10 mouse cellular contexts compared by ENCODE assay signal in genomic region chr12:108307553-108307952, GRCm38 (mm10). TPM values are rescaled to one million over a fixed set of nuclear protein-coding genes. Genes with fewer than 3 reads are reported as not detected.
DNase-seq lines count a peak whose midpoint lies in the region; ATAC-seq and TF ChIP-seq lines count a peak whose summit lies in the region.
"Had no signal": no experiment of that assay in that cellular context is flagged by ENCODE, and none has a peak within 500 bp of the region (broad histone marks: within the 10 kb centered on the region; RNA-seq: fewer than 3 reads in every experiment).

No protein-coding gene starts in this region.

- H3K27me3 ChIP-seq in kidney, adult 2 months (replicated peaks; ENCODE audit: control insufficient read depth, insufficient read depth, low read length) = no peaks in the 10 kb centered on the region
- H3K27me3 ChIP-seq in kidney, embryonic 16.5 days (ENCODE audit: insufficient read depth, low read length) = peaks cover 17% of the 10 kb centered on the region
- no peaks in the 10 kb centered on the region for H3K27me3 ChIP-seq in ES-Bruce4 (ENCODE audit: control insufficient read depth, insufficient read depth, low read length, poor library complexity, severe bottlenecking)
- H3K27me3 ChIP-seq in heart, postnatal 0 days (ENCODE audit: control insufficient read depth, insufficient read depth, low read length) = peaks cover 18% of the 10 kb centered on the region

- WGBS in kidney, adult 2 months = 27% methylated on average over 14 of the region's 14 CpGs
- WGBS in kidney, embryonic 16.5 days = 23% methylated on average over 14 of the region's 14 CpGs
- 20% methylated on average over 14 of the region's 14 CpGs for WGBS in heart, postnatal 0 days
- 30% methylated on average over 14 of the region's 14 CpGs for WGBS in lung, adult 2 months

- TF ChIP-seq POLR2A in kidney, adult 2 months (IDR thresholded peaks at IDR 0.05; ENCODE audit: low read depth, low read length) = no peak
- no peak for TF ChIP-seq POLR2A in ES-Bruce4 (IDR thresholded peaks at IDR 0.05; ENCODE audit: insufficient read depth, low read length)
- no peak for TF ChIP-seq POLR2A in lung, adult 2 months (IDR thresholded peaks at IDR 0.05; ENCODE audit: borderline replicate concordance, extremely low read depth, low read depth, low read length)

- H3K36me3 ChIP-seq in kidney, adult 2 months (ENCODE audit: control insufficient read depth, insufficient read depth, low read length) = no peaks in the 10 kb centered on the region
- H3K36me3 ChIP-seq in kidney, embryonic 16.5 days (ENCODE audit: insufficient read depth, low read length) = no peaks in the 10 kb centered on the region
- H3K36me3 ChIP-seq in ES-Bruce4 (ENCODE audit: control insufficient read depth, insufficient read depth, low read length, poor library complexity, severe bottlenecking) = no peaks in the 10 kb centered on the region
- H3K36me3 ChIP-seq in heart, postnatal 0 days (replicated peaks; ENCODE audit: control insufficient read depth, insufficient read depth, low read length) = no peaks in the 10 kb centered on the region
- H3K36me3 ChIP-seq: neural tube, embryonic 13.5 days had no signal

- H3K4me1 ChIP-seq in kidney, adult 2 months (ENCODE audit: control insufficient read depth, insufficient read depth, low read length) = no peaks in the 10 kb centered on the region
- peaks cover 13% of the 10 kb centered on the region for H3K4me1 ChIP-seq in kidney, embryonic 16.5 days (ENCODE audit: insufficient read depth, low read length)
- no peaks in the 10 kb centered on the region for H3K4me1 ChIP-seq in ES-Bruce4 (ENCODE audit: control insufficient read depth, insufficient read depth, low read length)
- peaks cover 10% of the 10 kb centered on the region; the same call in 1 of the 2 replicates for H3K4me1 ChIP-seq in heart, postnatal 0 days (ENCODE audit: control insufficient read depth, insufficient read depth)
- peaks cover 4% of the 10 kb centered on the region; the same call in 1 of the 2 replicates for H3K4me1 ChIP-seq in lung, adult 2 months (ENCODE audit: control insufficient read depth, insufficient read depth, low read length)

- TF ChIP-seq CTCF in kidney, adult 2 months (conservative IDR thresholded peaks at IDR 0.05; ENCODE audit: insufficient read depth, insufficient read length, low read depth, low read length) = peak; percentile 69
- TF ChIP-seq CTCF in ES-Bruce4 (IDR thresholded peaks at IDR 0.05; ENCODE audit: low read depth, low read length) = peak; percentile 65
- TF ChIP-seq CTCF in heart, postnatal 0 days (IDR thresholded peaks at IDR 0.05; ENCODE audit: low read depth) = peak; percentile 74
- TF ChIP-seq CTCF in lung, adult 2 months (IDR thresholded peaks at IDR 0.05; ENCODE audit: insufficient read depth, low read length) = peak; percentile 64

- no peak for ATAC-seq in kidney, embryonic 16.5 days (ENCODE audit: low FRiP score, low TSS enrichment)
- 0 out of 2 replicates have a peak, but pooled peaks have one; percentile 14 for ATAC-seq in heart, postnatal 0 days (ENCODE audit: insufficient read depth, low read depth)
- no peak for ATAC-seq in erythroblast, adult 5-6 weeks (replicated peaks; ENCODE audit: low FRiP score, poor library complexity, severe bottlenecking)

- H3K4me3 ChIP-seq in kidney, adult 2 months (ENCODE audit: insufficient read depth, low read depth, low read length) = no peak overlapping the region
- H3K4me3 ChIP-seq in kidney, embryonic 16.5 days (ENCODE audit: low read length) = no peak overlapping the region
- no peak overlapping the region for H3K4me3 ChIP-seq in ES-Bruce4 (ENCODE audit: low read depth, low read length)
- H3K4me3 ChIP-seq in heart, postnatal 0 days (ENCODE audit: low read depth, low read length) = no peak overlapping the region
- H3K4me3 ChIP-seq in lung, adult 2 months (replicated peaks; ENCODE audit: extremely low read depth, low read depth, low read length) = no peak overlapping the region
- H3K4me3 ChIP-seq: erythroblast, embryonic 14.5 days had no signal

- H3K9me3 ChIP-seq in kidney, embryonic 16.5 days (ENCODE audit: low read length) = no peaks in the 10 kb centered on the region
- no peaks in the 10 kb centered on the region for H3K9me3 ChIP-seq in ES-Bruce4 (replicated peaks; ENCODE audit: control insufficient read depth, insufficient read depth, low read length, poor library complexity, severe bottlenecking)
- no peaks in the 10 kb centered on the region for H3K9me3 ChIP-seq in heart, postnatal 0 days (replicated peaks; ENCODE audit: control insufficient read depth, low read length)
- H3K9me3 ChIP-seq: neural tube, embryonic 13.5 days had no signal

- no peak for TF ChIP-seq EP300 in ES-Bruce4 (IDR thresholded peaks at IDR 0.05; ENCODE audit: insufficient read depth, low read depth, low read length)
- TF ChIP-seq EP300 in heart, postnatal 0 days (IDR thresholded peaks at IDR 0.05; ENCODE audit: low read depth) = no peak

- DNase-seq in kidney, adult 2 months = peak; percentile 36
- DNase-seq in brain, adult 2 months (ENCODE audit: low read depth, low spot score) = peak; percentile 63
- peak; percentile 35 for DNase-seq in heart, postnatal 0 days (ENCODE audit: low spot score)
- DNase-seq in lung, adult 2 months = peak; percentile 52
- DNase-seq in right cerebral cortex, postnatal 4 days = peak; percentile 68

- no peak overlapping the region for H3K27ac ChIP-seq in kidney, adult 2 months (ENCODE audit: insufficient read depth, low read depth, low read length)
- no peak overlapping the region for H3K27ac ChIP-seq in kidney, embryonic 16.5 days (ENCODE audit: low read length)
- no peak overlapping the region for H3K27ac ChIP-seq in ES-Bruce4 (ENCODE audit: insufficient read depth, low read length)
- H3K27ac ChIP-seq in heart, postnatal 0 days (ENCODE audit: low read depth) = no peak overlapping the region
- H3K27ac ChIP-seq: neural tube, embryonic 13.5 days had no signal

- H3K4me2 ChIP-seq in kidney, embryonic 16.5 days (replicated peaks; ENCODE audit: low read depth, low read length) = no peak overlapping the region
- peak overlapping the region; percentile 29; the same call in 1 of the 2 replicates for H3K4me2 ChIP-seq in heart, postnatal 0 days (ENCODE audit: low read depth, low read length)

- H3K9ac ChIP-seq in kidney, embryonic 16.5 days (replicated peaks; ENCODE audit: low read length) = no peak overlapping the region
- no peak overlapping the region for H3K9ac ChIP-seq in ES-Bruce4 (ENCODE audit: low read depth, poor library complexity, severe bottlenecking)
- no peak overlapping the region for H3K9ac ChIP-seq in heart, postnatal 0 days (replicated peaks; ENCODE audit: low read depth, low read length)
- H3K9ac ChIP-seq: neural tube, embryonic 13.5 days had no signal

RNA-seq across cellular contexts. Expression of gene Hhipl1, which starts 1.5 kb away (rescaled TPM):
- polyA plus RNA-seq in kidney, adult 2 months (2012; rRNA removed) = 0.31 and 0.42 TPM in 2 replicates
- 0.80 and 0.81 TPM in 2 replicates for polyA plus RNA-seq in kidney, embryonic 16.5 days (2015; fragmentation: Nextera tagmentation; extraction: Ambion mirVana)
- 0.82 and 1.1 TPM in 2 replicates for polyA plus RNA-seq in ES-Bruce4 (2011; ENCODE audit: insufficient read depth, insufficient read length, low read depth, missing spikeins)
- 0.70 and 5.0 TPM in 2 replicates for total RNA-seq in heart, postnatal 0 days (2014; rRNA removed; ENCODE audit: low replicate concordance)
- 0.58 and 0.61 TPM in 2 replicates for polyA plus RNA-seq in heart, postnatal 0 days (2015; fragmentation: Nextera tagmentation; extraction: Ambion mirVana)
- 1.3 and 1.8 TPM in 2 replicates for polyA plus RNA-seq in lung, adult 2 months (2012; rRNA removed)
- not detected in 2 replicates for total RNA-seq in erythroblast, adult 5-6 weeks (2015; ENCODE audit: low replicate concordance)
- not detected in 2 replicates for total RNA-seq in erythroblast, adult 5-6 weeks (2017; ENCODE audit: low replicate concordance)
- polyA plus RNA-seq: erythroblast, embryonic 14.5 days had no signal

RNA-seq across cellular contexts. Expression of gene Cyp46a1, which starts 26.6 kb away (rescaled TPM):
- 4.1 and 5.1 TPM in 2 replicates for polyA plus RNA-seq in kidney, adult 2 months (2012; rRNA removed)
- 11.8 and 12.2 TPM in 2 replicates for polyA plus RNA-seq in kidney, embryonic 16.5 days (2015; fragmentation: Nextera tagmentation; extraction: Ambion mirVana)
- 1.0 and 1.6 TPM in 2 replicates for polyA plus RNA-seq in ES-Bruce4 (2011; ENCODE audit: insufficient read depth, insufficient read length, low read depth, missing spikeins)
- total RNA-seq in heart, postnatal 0 days (2014; rRNA removed; ENCODE audit: low replicate concordance) = 1.0 and 3.6 TPM in 2 replicates
- polyA plus RNA-seq in heart, postnatal 0 days (2015; fragmentation: Nextera tagmentation; extraction: Ambion mirVana) = 3.0 and 3.1 TPM in 2 replicates
- 1.6 and 3.0 TPM in 2 replicates for polyA plus RNA-seq in lung, adult 2 months (2012; rRNA removed)
- total RNA-seq in erythroblast, adult 5-6 weeks (2015; ENCODE audit: low replicate concordance) = not detected in 2 replicates
- 0.84 TPM in 1 of 2 replicates, not detected in the other for total RNA-seq in erythroblast, adult 5-6 weeks (2017; ENCODE audit: low replicate concordance)
- polyA plus RNA-seq: erythroblast, embryonic 14.5 days had no signal

RNA-seq across cellular contexts. Expression of gene Ccdc85c, which starts 32.3 kb away (rescaled TPM):
- polyA plus RNA-seq in kidney, adult 2 months (2012; rRNA removed) = 15.7 and 19.4 TPM in 2 replicates
- polyA plus RNA-seq in kidney, embryonic 16.5 days (2015; fragmentation: Nextera tagmentation; extraction: Ambion mirVana) = 5.3 and 6.8 TPM in 2 replicates
- 21.0 and 22.0 TPM in 2 replicates for polyA plus RNA-seq in ES-Bruce4 (2011; ENCODE audit: insufficient read depth, insufficient read length, low read depth, missing spikeins)
- total RNA-seq in heart, postnatal 0 days (2014; rRNA removed; ENCODE audit: low replicate concordance) = 44.7 and 56.2 TPM in 2 replicates
- 6.9 and 7.8 TPM in 2 replicates for polyA plus RNA-seq in heart, postnatal 0 days (2015; fragmentation: Nextera tagmentation; extraction: Ambion mirVana)
- 22.2 and 22.5 TPM in 2 replicates for polyA plus RNA-seq in lung, adult 2 months (2012; rRNA removed)
- 0.38 TPM in 1 of 2 replicates, not detected in the other for total RNA-seq in erythroblast, adult 5-6 weeks (2015; ENCODE audit: low replicate concordance)
- 0.28 TPM in 1 of 2 replicates, not detected in the other for total RNA-seq in erythroblast, adult 5-6 weeks (2017; ENCODE audit: low replicate concordance)
